Mouse (Mus musculus) midbrain, embryonic 11.5 days (tissue): Measurements from ENCODE around the gene 1700029I15Rik. TPM values are rescaled to one million over a fixed set of nuclear protein-coding genes. Genes with fewer than 3 reads are reported as not detected.
A peak's percentile ranks its signal among the peaks of the same experiment; 100 is the strongest.

ENCODE experiments used
- ATAC-seq: fragments of 200-750 bp; cut with Nextera tagmentation; 2 replicates; pipeline ENCODE4 v1.8.0; 2017; ENCODE audit warnings: moderate TSS enrichment, moderate library complexity; ENCODE audit not compliant: low FRiP score
- DNase-seq: peaks from one replicate; pipeline ENCODE4 v3.0.0; 2015; ENCODE audit warnings: low spot score; ENCODE audit errors: missing footprints
- H3K27ac ChIP-seq: fragments of 300-500 bp; sonication (generic); 2 replicates; pipeline ENCODE4 v1.5.1; 2014; ENCODE audit warnings: low read depth, low read length
- H3K27me3 ChIP-seq: fragments of 300-500 bp; sonication (generic); 2 replicates; pipeline ENCODE4 v1.6.1; 2014; ENCODE audit warnings: mild to moderate bottlenecking, low read length, moderate library complexity, mixed read lengths; ENCODE audit not compliant: control insufficient read depth, insufficient read depth
- H3K36me3 ChIP-seq: fragments of 300-500 bp; sonication (generic); 2 replicates; pipeline ENCODE4 v1.6.1; 2014; ENCODE audit warnings: mild to moderate bottlenecking, low read length, moderate library complexity, mixed read lengths; ENCODE audit not compliant: control insufficient read depth, insufficient read depth
- H3K4me1 ChIP-seq: fragments of 300-500 bp; sonication (generic); 2 replicates; pipeline ENCODE4 v1.6.1; 2014; ENCODE audit warnings: low read length; ENCODE audit not compliant: control insufficient read depth, insufficient read depth
- H3K4me2 ChIP-seq: fragments of 300-500 bp; sonication (generic); 2 replicates; pipeline ENCODE4 v1.6.1; 2014; ENCODE audit warnings: mild to moderate bottlenecking, moderate library complexity
- H3K4me3 ChIP-seq: fragments of 300-500 bp; sonication (generic); 2 replicates; pipeline ENCODE4 v1.5.1; 2014; ENCODE audit warnings: low read depth, low read length
- H3K9ac ChIP-seq: fragments of 300-500 bp; sonication (generic); 2 replicates; pipeline ENCODE4 v1.6.1; 2014; ENCODE audit warnings: low read length
- H3K9me3 ChIP-seq: fragments of 300-500 bp; sonication (generic); 2 replicates; pipeline ENCODE4 v1.6.1; 2016; ENCODE audit warnings: low read length; ENCODE audit not compliant: control insufficient read depth
- WGBS: fragments of 180-500 bp; shearing (Covaris S2); extraction: QIAGEN DNeasy Blood & Tissue Kit; methylation state at CpG from one replicate; pipeline ENCODE4 v1.1.7; 2014; 5-methylcytosine and 5-hydroxymethylcytosine counted together
- polyA plus RNA-seq: library from polyadenylated mRNA; unstranded; fragments of >200 nt; fragmentation: Nextera tagmentation; extraction: Ambion mirVana; gene quantifications from 2 replicates; pipeline ENCODE4 v1.2.1, GENCODE M21; 2014

1700029I15Rik gene
- 1.5 and 2.0 TPM in 2 replicates for polyA plus RNA-seq

DNA sequence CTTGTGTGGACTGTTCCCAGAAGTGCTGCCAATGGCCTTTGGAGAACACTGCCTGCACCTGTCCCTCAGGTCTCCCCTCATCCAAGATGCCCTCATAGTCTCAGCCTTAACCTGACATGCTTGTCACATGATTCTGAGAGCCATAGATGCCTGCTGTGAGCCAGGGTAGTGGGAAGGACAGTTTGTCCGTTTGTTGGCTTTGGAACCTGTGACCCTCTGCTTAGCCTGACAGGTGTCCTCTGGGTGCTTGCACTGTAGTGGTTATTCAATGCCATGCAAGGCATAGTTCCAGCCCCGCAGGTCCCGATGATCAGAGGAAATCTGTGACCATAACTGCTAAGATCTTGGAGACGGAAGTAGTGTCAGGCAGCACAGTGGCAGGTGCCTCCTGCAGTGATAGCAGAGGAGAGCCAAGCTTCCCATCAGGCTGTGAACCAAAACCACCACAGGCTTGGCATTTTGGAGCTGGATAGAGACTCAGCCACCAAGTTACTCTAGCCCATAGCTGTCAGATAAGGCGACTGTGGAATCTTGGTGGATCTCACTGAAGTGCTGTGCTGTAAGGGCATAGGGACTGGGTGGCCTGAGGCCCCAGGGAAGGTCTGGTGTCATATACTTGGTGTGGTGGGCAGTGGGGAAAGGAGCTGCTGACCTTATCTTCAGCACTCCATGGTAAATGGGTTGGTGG is at the start of gene 1700029I15Rik:
TSS of gene 1700029I15Rik (plus strand) at position 638 of the 688 bp plus-strand sequence.
- Histone ChIP-seq H3K9ac (no peak within 1 kb of the TSS), H3K4me3 (no peak within 1 kb of the TSS), H3K4me2 (no peak within 1 kb of the TSS), H3K27ac (no peak within 1 kb of the TSS), H3K4me1 (no peaks in the 10 kb centered on the region), H3K27me3 (no peaks in the 10 kb centered on the region), H3K36me3 (peaks cover 51% of the 10 kb centered on the region), H3K9me3 (no peaks in the 10 kb centered on the region)
- WGBS: 86% methylated on average over 5 of the region's 5 CpGs
- DNase-seq: no peak
- no peak for ATAC-seq

DNA sequence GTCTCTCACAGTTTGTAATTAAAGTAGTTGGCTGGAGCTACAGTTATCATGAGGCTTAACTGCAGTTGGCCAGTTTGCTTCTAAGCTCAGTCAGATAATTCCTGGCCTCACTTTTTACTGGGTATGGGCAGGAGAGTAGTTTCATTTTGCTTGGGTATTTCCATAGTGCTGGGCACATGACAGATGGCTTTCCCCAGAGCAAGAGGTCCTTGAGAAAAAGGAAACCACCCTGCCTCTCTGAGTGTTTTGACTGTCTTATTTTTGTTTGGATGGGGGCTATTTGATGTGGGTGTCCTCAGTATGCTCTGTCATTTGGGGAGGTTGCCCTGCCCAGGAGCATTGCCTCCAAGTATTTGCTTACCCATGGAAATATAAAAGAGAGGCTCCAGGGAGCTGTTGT is 39.9 kb upstream of the 1700029I15Rik start:
- Histone ChIP-seq H3K4me3 (no peak overlapping the region), H3K27ac (no peak overlapping the region), H3K4me1 (no peaks in the 10 kb centered on the region), H3K9ac (no peak overlapping the region), H3K36me3 (peaks cover 6% of the 10 kb centered on the region; the same call in 1 of the 2 replicates), H3K9me3 (no peaks in the 10 kb centered on the region), H3K4me2 (no peak overlapping the region), H3K27me3 (no peaks in the 10 kb centered on the region)
- DNase-seq (no peak), ATAC-seq (no peak)

DNA sequence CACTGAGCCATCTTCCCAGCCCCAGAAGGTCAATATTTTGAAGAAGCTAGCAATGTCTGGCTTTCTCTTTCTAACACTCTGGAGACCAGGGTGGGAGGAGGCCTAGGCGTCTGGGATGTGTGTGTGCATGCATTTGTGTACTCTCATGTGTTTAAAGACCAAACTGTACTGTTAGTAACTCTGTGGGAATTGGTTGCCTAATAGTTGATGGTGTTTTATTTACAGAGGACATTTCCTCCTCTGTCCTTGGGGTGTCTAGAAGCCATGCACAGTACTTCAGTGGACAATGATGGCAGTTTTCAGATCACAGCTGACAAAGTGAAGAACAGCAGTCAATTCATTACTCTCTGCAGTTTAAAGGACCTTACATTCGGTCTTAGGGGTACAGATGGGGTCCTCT is 35.1 kb upstream of the 1700029I15Rik start:
- Histone ChIP-seq H3K4me3 (no peak overlapping the region), H3K9me3 (no peaks in the 10 kb centered on the region), H3K4me2 (no peak overlapping the region), H3K4me1 (no peaks in the 10 kb centered on the region), H3K27ac (no peak overlapping the region), H3K27me3 (no peaks in the 10 kb centered on the region), H3K9ac (no peak overlapping the region), H3K36me3 (peaks cover 18% of the 10 kb centered on the region; the same call in 1 of the 2 replicates)
- ATAC-seq (no peak), DNase-seq (no peak)
- 90% methylated on average over 2 of the region's 2 CpGs for WGBS

DNA sequence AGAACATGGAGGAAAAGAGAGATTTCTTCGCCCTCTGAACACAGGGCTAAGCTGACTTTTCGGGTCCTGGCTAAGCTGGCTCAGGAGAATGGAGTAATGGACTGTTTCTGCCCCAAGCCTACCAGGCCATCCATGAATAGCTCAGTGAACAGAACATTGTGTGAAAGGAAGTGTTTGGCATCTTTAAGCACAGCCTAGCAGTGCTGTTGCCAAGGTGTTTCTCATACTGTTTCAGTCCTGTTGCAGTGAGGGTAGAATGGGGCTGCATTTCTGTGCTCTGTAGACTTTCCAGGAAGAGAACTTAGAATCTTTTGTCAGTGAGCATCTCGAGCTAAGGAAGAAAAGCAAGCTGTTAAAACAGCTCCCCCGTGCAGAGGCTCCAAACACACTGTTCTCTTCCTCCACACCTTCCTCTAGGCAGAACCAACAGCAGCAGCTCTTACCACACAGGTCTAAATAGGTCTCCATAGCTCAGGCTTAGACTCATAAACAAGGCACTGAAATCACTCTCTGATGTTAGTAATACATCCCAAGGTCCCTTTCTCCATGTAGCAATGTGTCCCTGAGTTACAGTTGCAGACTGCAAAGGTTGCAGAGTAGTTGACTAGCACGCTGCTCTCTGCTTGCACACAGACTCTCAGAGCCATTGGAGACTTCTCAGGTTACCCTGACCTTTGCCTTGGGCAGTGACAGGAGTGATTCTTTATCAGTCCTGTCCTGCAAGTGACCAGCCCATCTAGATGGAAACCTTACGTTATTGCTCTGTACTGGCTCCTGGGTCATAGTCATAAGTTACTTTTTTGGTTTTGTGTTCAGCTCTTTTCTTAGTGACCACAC is 32.5 kb upstream of the 1700029I15Rik start:
- Histone ChIP-seq H3K36me3 (peaks cover 15% of the 10 kb centered on the region; the same call in 1 of the 2 replicates), H3K4me1 (peaks cover 6% of the 10 kb centered on the region; the same call in 1 of the 2 replicates), H3K4me2 (no peak overlapping the region), H3K4me3 (no peak overlapping the region), H3K9me3 (no peaks in the 10 kb centered on the region), H3K27me3 (no peaks in the 10 kb centered on the region), H3K9ac (no peak overlapping the region), H3K27ac (no peak overlapping the region)
- WGBS: 82% methylated on average over 6 of the region's 6 CpGs
- ATAC-seq (no peak), DNase-seq (no peak)

DNA sequence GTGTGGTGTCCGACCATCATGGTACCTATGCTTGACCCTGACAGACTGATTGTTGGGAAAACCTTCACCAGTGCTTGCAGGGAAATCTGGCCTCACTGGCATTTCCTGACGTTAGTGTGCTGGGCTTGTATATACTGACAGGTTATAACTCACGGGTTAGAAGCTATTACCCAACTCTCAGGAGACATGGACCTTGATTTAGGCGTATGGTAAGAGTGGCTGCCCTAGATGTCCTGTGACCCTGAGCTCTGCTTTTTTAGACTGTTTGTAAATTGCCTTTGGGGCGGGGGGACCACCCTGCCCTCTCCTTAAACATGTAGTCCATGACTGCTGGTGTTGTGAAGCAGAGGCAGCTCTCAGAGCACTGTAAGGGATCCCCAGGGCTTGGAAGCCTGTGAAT is 31.7 kb upstream of the 1700029I15Rik start:
- Histone ChIP-seq H3K9ac (no peak overlapping the region), H3K4me1 (peaks cover 6% of the 10 kb centered on the region; the same call in 1 of the 2 replicates), H3K9me3 (no peaks in the 10 kb centered on the region), H3K4me3 (no peak overlapping the region), H3K27me3 (no peaks in the 10 kb centered on the region), H3K36me3 (peaks cover 12% of the 10 kb centered on the region; the same call in 1 of the 2 replicates), H3K27ac (no peak overlapping the region), H3K4me2 (no peak overlapping the region)
- WGBS: 84% methylated on average over 5 of the region's 5 CpGs
- DNase-seq: no peak
- ATAC-seq: no peak

DNA sequence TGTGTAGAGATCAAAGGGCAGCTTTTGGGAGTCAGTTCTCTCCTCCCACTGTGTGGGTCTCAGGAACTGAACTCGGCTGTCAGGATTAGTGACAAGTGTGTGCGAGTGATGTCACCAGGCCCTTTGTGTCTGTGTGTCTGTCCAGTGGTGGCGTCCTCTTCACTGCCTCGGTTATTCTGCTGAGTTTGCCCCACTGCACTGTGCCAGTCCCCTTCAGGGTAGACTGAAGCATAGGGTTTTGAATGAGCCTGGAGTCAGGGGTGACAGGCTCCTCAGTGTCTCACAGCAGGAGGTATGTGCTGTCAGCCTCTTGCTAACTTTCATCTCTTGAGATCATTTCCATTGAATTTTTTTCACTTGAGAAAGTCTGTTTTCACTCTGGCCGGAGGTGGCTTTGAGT is 28.9 kb upstream of the 1700029I15Rik start:
- Histone ChIP-seq H3K4me1 (peaks cover 6% of the 10 kb centered on the region; the same call in 1 of the 2 replicates), H3K4me3 (no peak overlapping the region), H3K27ac (no peak overlapping the region; the same call in 1 of the 2 replicates), H3K27me3 (no peaks in the 10 kb centered on the region), H3K9ac (no peak overlapping the region), H3K4me2 (no peak overlapping the region), H3K36me3 (peaks cover 14% of the 10 kb centered on the region; the same call in 1 of the 2 replicates), H3K9me3 (no peaks in the 10 kb centered on the region)
- ATAC-seq (peak; percentile 63; the same call in 1 of the 2 replicates), DNase-seq (no peak)
- WGBS: 24% methylated on average over 5 of the region's 5 CpGs

DNA sequence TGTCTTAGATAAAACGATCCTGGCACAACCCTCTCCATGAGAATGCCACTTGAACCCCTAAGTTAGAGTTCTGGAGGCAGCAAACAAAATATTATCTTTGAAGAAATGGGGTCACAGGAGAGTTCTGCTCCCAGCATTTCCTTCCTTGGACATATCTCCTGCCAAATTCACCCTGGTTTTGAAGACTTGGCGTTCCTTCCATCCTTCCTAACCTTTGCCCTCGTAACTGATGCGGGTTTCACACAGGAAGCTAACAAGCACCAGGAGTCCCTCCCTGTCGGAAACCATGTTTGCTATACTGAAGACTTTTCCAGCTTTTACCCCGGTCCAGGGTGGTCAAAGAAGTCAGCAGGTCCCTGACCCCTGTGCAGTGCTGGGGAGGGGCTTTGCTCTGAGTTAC is 28.1 kb upstream of the 1700029I15Rik start:
- no peaks in the 10 kb centered on the region for H3K9me3 ChIP-seq
- H3K4me3 ChIP-seq: no peak overlapping the region
- H3K4me1 ChIP-seq: peaks cover 6% of the 10 kb centered on the region; the same call in 1 of the 2 replicates
- no peaks in the 10 kb centered on the region for H3K27me3 ChIP-seq
- no peak for ATAC-seq
- peaks cover 10% of the 10 kb centered on the region; the same call in 1 of the 2 replicates for H3K36me3 ChIP-seq
- WGBS: 68% methylated on average over 6 of the region's 6 CpGs
- H3K4me2 ChIP-seq: no peak overlapping the region
- no peak overlapping the region for H3K27ac ChIP-seq
- DNase-seq: no peak
- H3K9ac ChIP-seq: no peak overlapping the region

DNA sequence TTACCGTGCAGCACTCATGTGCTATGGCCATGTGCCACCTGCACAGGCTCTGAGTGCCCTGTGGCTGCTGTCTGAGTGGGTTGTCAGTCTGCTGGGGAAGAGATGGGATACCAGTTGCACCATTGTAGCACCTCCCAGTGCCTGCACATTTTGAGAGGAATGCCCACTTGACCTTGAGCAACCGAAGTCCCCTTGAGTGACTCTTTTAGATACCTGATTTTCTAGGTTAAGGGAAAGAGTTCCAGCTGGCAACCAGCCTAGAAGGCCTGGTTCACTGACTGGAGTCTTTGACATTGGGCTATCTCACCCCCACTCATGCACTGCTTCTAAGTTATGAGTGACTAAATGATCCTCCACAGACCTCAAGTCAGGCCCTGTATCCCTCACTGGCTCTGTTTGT is 23.0 kb upstream of the 1700029I15Rik start:
- H3K27me3 ChIP-seq: no peaks in the 10 kb centered on the region
- no peak overlapping the region for H3K4me2 ChIP-seq
- H3K4me3 ChIP-seq: no peak overlapping the region
- H3K4me1 ChIP-seq: no peaks in the 10 kb centered on the region
- no peak for DNase-seq
- ATAC-seq: no peak
- peaks cover 12% of the 10 kb centered on the region; the same call in 1 of the 2 replicates for H3K36me3 ChIP-seq
- H3K9me3 ChIP-seq: no peaks in the 10 kb centered on the region
- no peak overlapping the region for H3K9ac ChIP-seq
- WGBS: 96% methylated on average over 2 of the region's 2 CpGs
- no peak overlapping the region for H3K27ac ChIP-seq
